ENCODE assay signal across 8 mouse cellular contexts in genomic region chr16:30069580-30069949, GRCm38 (mm10). TPM values are rescaled to one million over a fixed set of nuclear protein-coding genes. Genes with fewer than 3 reads are reported as not detected.
DNase-seq lines count a peak whose midpoint lies in the region; ATAC-seq and TF ChIP-seq lines count a peak whose summit lies in the region.

No protein-coding gene starts in this region.

- H3K9ac ChIP-seq in embryonic facial prominence, embryonic 14.5 days (ENCODE audit: low read depth, low read length): peak overlapping the region; percentile 67; the same call in 1 of the 2 replicates
- peak overlapping the region; percentile 57 for H3K9ac ChIP-seq in hindbrain, embryonic 15.5 days
- peak overlapping the region; percentile 84 for H3K9ac ChIP-seq in lung, embryonic 16.5 days (ENCODE audit: low read length)

- no peaks in the 10 kb centered on the region for H3K9me3 ChIP-seq in embryonic facial prominence, embryonic 14.5 days (ENCODE audit: control insufficient read depth, low read length)
- H3K9me3 ChIP-seq in hindbrain, embryonic 15.5 days: no peaks in the 10 kb centered on the region
- H3K9me3 ChIP-seq in lung, embryonic 16.5 days (ENCODE audit: control insufficient read depth, low read length): no peaks in the 10 kb centered on the region

- 4% methylated on average over 4 of the region's 4 CpGs for WGBS in embryonic facial prominence, embryonic 14.5 days
- WGBS in hindbrain, embryonic 15.5 days: 2% methylated on average over 4 of the region's 4 CpGs
- 3% methylated on average over 4 of the region's 4 CpGs for WGBS in lung, embryonic 16.5 days

- H3K4me1 ChIP-seq in embryonic facial prominence, embryonic 14.5 days (ENCODE audit: control insufficient read depth, insufficient read depth, low read length): peaks cover 23% of the 10 kb centered on the region
- H3K4me1 ChIP-seq in hindbrain, embryonic 15.5 days (replicated peaks): peaks cover 49% of the 10 kb centered on the region
- H3K4me1 ChIP-seq in lung, embryonic 16.5 days (replicated peaks; ENCODE audit: control insufficient read depth, insufficient read depth, low read length): peaks cover 29% of the 10 kb centered on the region

- peak overlapping the region; percentile 14 for H3K4me3 ChIP-seq in C2C12 (ENCODE audit: insufficient read depth, poor library complexity, severe bottlenecking)
- peak overlapping the region; percentile 41 for H3K4me3 ChIP-seq in embryonic facial prominence, embryonic 14.5 days (ENCODE audit: low read depth, low read length)
- H3K4me3 ChIP-seq in hindbrain, embryonic 15.5 days: peak overlapping the region; percentile 41
- H3K4me3 ChIP-seq in lung, embryonic 16.5 days (ENCODE audit: low read length): peak overlapping the region; percentile 54

- H3K27me3 ChIP-seq in C2C12 (ENCODE audit: control insufficient read depth, insufficient read depth, insufficient read length): no peaks in the 10 kb centered on the region
- no peaks in the 10 kb centered on the region for H3K27me3 ChIP-seq in embryonic facial prominence, embryonic 14.5 days (replicated peaks; ENCODE audit: control insufficient read depth, insufficient read depth, low read length)
- peaks cover 36% of the 10 kb centered on the region for H3K27me3 ChIP-seq in hindbrain, embryonic 15.5 days
- no peaks in the 10 kb centered on the region for H3K27me3 ChIP-seq in lung, embryonic 16.5 days (ENCODE audit: control insufficient read depth, insufficient read depth, low read depth, low read length)

- peak overlapping the region; percentile 95 for H3K27ac ChIP-seq in embryonic facial prominence, embryonic 14.5 days (replicated peaks; ENCODE audit: low read depth, low read length)
- peak overlapping the region; percentile 75 for H3K27ac ChIP-seq in hindbrain, embryonic 15.5 days (replicated peaks)
- H3K27ac ChIP-seq in lung, embryonic 16.5 days (ENCODE audit: low read length): peak overlapping the region; percentile 100

- no peak for TF ChIP-seq CTCF in C2C12 (IDR thresholded peaks at IDR 0.05; ENCODE audit: control insufficient read depth, insufficient read depth, insufficient read length)

- peaks cover 35% of the 10 kb centered on the region for H3K79me2 ChIP-seq in C2C12 (ENCODE audit: control insufficient read depth, insufficient read depth)

- H3K4me2 ChIP-seq in embryonic facial prominence, embryonic 14.5 days (ENCODE audit: low read depth, low read length): peak overlapping the region; percentile 86
- peak overlapping the region; percentile 92 for H3K4me2 ChIP-seq in hindbrain, embryonic 15.5 days
- peak overlapping the region; percentile 93 for H3K4me2 ChIP-seq in lung, embryonic 16.5 days (ENCODE audit: low read depth, low read length)

- peaks cover 27% of the 10 kb centered on the region for H3K79me3 ChIP-seq in C2C12 (ENCODE audit: low read depth)

- peak; percentile 44 for DNase-seq in cerebellum, adult 11-12 months
- no peak for DNase-seq in cerebellum, adult 9-11 months
- peak; percentile 78 for DNase-seq in embryonic facial prominence, embryonic 14.5 days (ENCODE audit: low spot score)
- DNase-seq in ovary, postnatal 10 days (ENCODE audit: low spot score): no peak
- DNase-seq in cerebellum, adult 11 months: no peak

- peak; percentile 1; the same call in 1 of the 2 replicates for ATAC-seq in embryonic facial prominence, embryonic 14.5 days (ENCODE audit: low read depth)
- no peak for ATAC-seq in hindbrain, embryonic 15.5 days (ENCODE audit: low FRiP score, low read depth)
- ATAC-seq in lung, embryonic 16.5 days (ENCODE audit: low read depth): peak; percentile 2; the same call in 1 of the 2 replicates

- peaks cover 12% of the 10 kb centered on the region for H3K36me3 ChIP-seq in C2C12 (ENCODE audit: control insufficient read depth, insufficient read depth)
- no peaks in the 10 kb centered on the region for H3K36me3 ChIP-seq in embryonic facial prominence, embryonic 14.5 days (ENCODE audit: control insufficient read depth, insufficient read depth, low read length)
- no peaks in the 10 kb centered on the region for H3K36me3 ChIP-seq in hindbrain, embryonic 15.5 days
- no peaks in the 10 kb centered on the region; the same call in 1 of the 2 replicates for H3K36me3 ChIP-seq in lung, embryonic 16.5 days (ENCODE audit: control insufficient read depth, insufficient read depth, low read length)

- H3ac ChIP-seq in C2C12 (ENCODE audit: control insufficient read depth, insufficient read length, low read depth): peak overlapping the region; percentile 61

TF ChIP-seq in C2C12, 6 proteins besides CTCF, POLR2A, EP300 and RAD21:
- TF ChIP-seq USF1 (IDR thresholded peaks at IDR 0.05; ENCODE audit: low read depth) (no peak), MAX (IDR thresholded peaks at IDR 0.05) (peak; percentile 54), MYOD1 (IDR thresholded peaks at IDR 0.05; ENCODE audit: control insufficient read depth, insufficient read length, low read depth) (peak; percentile 40)
TF ChIP-seq in C2C12: peak in this region for 2.

RNA-seq across cellular contexts. Expression of gene Hes1, which starts 5.4 kb away (rescaled TPM):
- polyA plus RNA-seq in C2C12 (2012; fragmentation: generic; extraction: Trizol): 41.9 TPM
- 49.8 and 53.5 TPM in 2 replicates for polyA plus RNA-seq in embryonic facial prominence, embryonic 14.5 days (2014; fragmentation: Nextera tagmentation; extraction: Ambion mirVana)
- polyA plus RNA-seq in hindbrain, embryonic 15.5 days (2015; fragmentation: Nextera tagmentation; extraction: Ambion mirVana): 14.5 and 17.0 TPM in 2 replicates
- 37.1 and 40.7 TPM in 2 replicates for polyA plus RNA-seq in lung, embryonic 16.5 days (2015; fragmentation: Nextera tagmentation; extraction: Ambion mirVana)

Comparison
In these comparisons a context has a peak if more than half of its experiments do, and no peak if none do; other contexts are left out.
1. DNase-seq: peak in cerebellum, adult 11-12 months (single experiment) and embryonic facial prominence, embryonic 14.5 days (single experiment); none in cerebellum, adult 9-11 months (single experiment), ovary, postnatal 10 days (single experiment) and cerebellum, adult 11 months (single experiment).
2. Peak in every context shown above with its lines, with median percentiles within 50 percentile points of each other: H3K4me3 ChIP-seq, H3K27ac ChIP-seq, H3K4me2 ChIP-seq and H3K9ac ChIP-seq.